Mouse (Mus musculus): ENCODE measurements around the gene Cdrt4. TPM values are rescaled to one million over a fixed set of nuclear protein-coding genes. Genes with fewer than 3 reads are reported as not detected.

The Cdrt4 gene
- total RNA-seq (2022) = not detected

DNA sequence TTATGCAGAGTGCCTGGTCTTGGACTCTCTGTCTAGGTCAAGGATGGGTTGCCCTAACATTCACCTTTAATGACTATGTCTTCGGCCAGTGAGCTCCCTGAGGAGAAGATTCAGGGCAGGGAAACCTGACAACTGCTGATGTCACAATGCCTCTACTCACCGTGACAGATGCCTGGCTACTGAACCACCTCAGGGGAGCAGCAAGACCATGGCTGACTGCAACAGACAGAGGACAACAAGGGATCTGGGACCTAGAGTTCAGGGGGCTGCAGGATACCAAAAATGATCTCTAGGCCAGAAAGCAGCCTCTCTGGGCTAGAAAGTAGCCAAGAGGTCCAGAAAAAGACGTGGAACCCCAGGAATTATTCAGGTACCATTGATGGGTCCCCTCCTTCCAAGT, at the start of gene Cdrt4:
Gene Cdrt4, plus strand, starts transcription at position 182 of the 400 bp plus-strand sequence.
- DNase-seq (ENCODE audit: low spot score in 2 of 2) = no peak

DNA sequence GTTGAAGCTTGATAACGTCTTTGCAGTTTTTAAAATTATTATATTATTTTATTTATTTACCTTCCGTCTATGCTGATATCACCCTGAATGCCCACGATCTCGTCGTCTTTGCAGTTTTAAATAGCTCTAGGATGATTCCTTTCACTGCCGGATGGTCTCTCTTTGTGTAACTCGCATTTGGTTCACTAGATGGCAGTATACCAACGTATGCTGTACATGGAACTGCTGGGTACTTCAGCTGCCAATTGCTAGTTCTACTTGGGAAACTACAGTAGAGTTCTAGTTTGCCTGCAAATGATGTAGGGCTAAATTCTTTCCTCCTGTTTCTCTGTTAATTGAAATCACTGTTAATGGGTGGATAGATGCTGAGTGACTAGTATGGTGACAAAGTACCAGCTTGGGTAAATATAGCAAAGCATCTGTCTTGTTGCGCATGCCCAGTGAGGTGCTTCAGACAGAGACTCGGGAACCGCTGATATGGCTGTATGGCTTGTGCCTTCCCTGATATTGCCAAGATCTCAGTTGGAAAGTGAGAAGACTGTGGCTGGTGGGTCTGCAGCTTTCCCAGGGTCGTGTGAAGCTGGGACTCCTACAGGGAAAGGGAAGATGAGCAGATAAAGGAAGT, 49.2 kb upstream of the Cdrt4 start:
- DNase-seq (ENCODE audit: low spot score in 2 of 2) = peak; percentile 12 to 34

DNA sequence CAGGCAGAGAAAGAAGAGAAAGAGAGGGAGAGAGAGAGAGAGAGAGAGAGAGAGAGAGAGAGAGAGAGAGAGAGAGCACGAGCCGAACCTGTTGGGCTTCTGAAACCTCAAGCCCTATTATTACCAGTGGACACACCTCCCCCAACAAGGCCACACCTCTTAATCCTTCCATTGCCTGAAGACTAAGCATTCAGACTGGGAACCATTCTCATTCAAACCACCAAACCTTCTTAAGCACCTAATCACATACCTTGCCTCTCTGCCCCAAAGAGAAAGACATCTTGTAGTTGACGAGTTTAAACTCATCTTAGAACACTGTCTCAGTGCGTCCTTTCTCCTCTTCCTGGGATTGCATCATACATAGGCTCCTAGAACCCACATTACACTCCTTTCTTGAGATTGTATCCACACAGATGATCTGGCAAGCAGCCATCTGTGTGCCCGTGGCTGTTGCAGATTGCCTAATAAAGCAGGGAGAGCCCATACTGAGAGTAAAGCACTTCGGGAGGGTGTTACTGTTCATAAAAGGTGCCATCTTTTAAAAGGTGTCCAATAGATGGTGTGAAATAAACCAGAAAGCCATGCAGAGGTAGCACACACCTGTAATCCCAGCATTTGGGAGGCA, 47.0 kb upstream of the Cdrt4 start:
- no peak for DNase-seq (ENCODE audit: low spot score in 2 of 2)

DNA sequence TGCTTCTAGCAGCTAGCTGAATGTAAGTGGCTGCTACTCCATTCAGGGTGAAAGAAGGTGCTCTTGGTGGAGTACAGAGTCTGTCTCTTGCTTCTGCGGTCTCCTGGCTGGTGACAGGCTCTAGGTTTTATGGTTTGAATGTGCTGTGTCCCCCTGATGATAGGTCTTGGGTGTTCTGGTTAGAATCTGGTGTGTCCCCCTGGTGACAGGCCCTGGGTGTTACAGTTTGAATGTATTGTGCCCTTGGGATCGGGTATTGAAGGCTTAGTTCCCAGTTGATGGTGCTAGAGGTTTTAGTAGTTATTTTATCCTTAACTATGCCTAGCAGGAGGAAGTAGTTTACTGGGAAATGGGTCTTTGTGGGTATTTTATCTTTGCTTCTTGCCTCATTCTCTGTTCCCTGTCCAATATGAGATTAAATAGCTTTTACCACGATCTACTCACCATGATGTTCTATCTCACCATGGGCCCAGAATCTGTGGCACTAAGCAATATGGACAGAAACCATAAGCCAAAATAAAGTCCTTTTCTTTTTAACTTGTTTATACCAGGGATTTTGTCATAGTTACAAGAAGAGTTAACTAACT, 41.2 kb upstream of the Cdrt4 start:
- DNase-seq (ENCODE audit: low spot score in 2 of 2) = no peak

DNA sequence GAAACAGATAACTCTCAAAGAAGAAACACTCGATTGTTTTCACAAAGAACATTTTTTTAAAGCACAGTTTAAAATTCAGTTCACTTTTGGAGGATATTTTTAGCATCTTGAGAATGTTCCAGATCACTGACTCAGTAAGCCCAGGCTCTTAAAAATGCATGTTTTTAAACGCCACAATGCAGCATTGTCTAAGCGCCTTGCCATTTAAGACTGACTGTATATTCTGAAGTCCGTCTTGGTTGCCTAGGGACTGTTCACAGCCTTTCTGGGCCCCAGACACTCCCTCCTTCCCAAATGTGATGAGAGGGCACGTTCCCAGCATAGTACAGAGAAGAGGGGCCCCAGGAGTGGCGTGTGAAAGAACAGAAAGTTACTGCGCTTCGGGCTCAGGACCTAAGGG, 39.6 kb upstream of the Cdrt4 start:
- DNase-seq (ENCODE audit: low spot score in 2 of 2) = no peak

DNA sequence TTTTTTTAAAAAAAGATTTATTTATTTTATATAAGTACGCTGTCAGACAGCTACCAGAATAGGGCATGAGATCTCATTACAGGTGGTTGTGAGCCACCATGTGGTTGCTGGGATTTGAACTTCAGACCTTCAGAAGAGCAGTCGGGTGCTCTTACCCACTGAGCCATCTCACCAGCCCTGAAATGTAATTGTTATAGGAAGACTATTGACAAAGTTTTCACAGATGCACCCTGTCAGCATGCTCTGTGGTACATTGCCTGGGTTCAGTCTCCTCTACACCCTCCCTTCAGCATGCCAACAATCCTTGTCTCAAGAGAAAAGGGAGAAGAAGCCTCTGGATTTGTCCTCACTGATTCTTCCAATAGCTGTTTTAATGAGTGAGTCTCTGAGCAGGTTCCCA, 37.9 kb upstream of the Cdrt4 start:
- no peak for DNase-seq (ENCODE audit: low spot score in 2 of 2)

DNA sequence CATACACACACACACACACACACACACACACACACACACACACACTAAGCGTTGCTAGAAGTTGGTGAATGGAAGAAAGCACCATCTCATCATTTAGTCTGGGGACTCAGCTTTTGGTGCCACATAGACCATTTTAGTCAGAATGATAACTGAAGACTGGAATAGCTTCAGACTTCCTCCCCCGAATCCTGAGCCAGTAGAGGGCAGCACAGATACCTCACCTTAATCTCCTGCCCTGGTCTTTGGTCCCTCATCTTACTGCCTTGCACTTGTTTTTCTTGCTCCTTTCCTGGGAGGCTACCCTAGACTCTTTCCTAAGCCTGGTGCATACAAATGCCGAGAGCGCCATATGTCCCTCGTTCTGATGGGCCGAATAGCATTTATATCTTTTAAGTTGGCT, 36.5 kb upstream of the Cdrt4 start:
- DNase-seq (ENCODE audit: low spot score in 2 of 2) = no peak

DNA sequence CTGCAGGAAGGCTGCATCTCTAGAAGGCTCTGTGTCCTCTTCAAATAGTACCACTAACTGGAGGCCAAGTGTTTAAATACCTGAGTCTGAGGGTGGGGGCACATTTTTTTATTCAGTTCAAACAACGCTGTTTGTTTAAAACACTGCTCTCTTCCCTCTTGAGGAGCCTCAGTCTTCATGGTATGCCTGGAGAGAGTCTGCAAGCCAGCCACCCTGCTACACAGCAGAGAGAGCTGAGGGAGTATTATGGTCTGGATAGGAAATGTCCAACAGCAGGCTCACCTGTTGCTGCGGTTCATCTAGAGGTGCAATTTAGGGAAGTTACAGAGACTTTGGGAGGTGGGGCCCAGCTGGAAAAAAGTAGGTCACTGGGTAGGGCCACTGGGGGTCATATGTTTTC, 35.5 kb upstream of the Cdrt4 start:
- no peak for DNase-seq (ENCODE audit: low spot score in 2 of 2)

DNA sequence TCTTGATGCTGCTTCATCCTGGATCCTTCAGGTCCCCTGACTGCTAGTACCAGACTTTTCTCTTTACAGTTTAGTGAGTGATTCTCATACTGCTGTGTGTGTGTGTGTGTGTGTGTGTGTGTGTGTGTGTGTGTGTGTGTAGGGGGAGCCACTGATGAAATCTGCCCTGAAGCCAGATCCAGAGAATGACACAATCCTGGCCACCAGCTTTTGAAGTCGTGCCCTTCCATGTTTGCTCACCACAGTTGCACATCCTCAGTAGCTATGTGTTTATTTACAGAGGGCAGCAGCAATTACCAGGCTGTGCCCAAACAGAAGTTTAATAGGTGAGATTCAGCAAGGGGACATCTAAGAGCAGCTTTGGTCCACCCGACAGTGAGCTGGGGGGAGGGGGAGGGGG, 34.2 kb upstream of the Cdrt4 start:
- DNase-seq (ENCODE audit: low spot score in 2 of 2) = no peak

DNA sequence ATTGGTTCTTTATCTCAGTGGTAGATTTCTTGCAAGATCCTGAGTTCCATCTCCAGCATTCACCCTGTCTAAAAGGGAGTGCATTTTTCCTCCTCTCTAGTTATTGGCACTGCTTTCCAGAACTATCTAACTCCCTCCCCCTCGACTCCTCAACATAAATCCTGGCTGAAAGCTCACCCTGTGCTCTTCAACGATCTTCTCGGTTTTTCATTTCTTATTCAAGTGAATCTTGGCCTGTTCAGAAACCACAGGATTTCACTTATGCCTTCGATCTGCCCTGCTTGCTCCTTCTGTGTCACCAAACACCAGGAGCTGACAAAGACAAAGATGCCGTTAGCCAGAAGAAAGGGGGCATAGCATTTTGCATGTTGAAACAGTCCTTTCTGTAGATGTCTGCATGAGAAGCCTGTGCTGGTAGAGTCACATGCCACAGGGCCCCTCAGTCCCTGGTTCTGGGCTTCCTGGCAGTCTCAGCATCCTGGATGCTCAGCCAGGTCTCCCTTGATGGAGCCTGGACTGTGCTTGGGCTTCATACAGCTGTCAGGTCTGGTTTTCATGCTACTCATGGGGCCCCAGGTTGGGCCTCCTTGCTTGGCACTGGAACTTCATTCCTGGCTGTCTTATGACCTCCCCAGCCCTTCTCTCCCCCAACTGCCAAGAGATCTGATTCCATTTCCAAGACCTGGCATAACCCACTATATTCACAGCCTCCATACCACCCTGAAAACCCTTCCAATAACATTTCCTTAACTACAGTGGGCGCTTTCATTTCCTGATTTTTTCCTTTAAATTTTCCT, 30.8 kb upstream of the Cdrt4 start:
- no peak for DNase-seq (ENCODE audit: low spot score in 2 of 2)

DNA sequence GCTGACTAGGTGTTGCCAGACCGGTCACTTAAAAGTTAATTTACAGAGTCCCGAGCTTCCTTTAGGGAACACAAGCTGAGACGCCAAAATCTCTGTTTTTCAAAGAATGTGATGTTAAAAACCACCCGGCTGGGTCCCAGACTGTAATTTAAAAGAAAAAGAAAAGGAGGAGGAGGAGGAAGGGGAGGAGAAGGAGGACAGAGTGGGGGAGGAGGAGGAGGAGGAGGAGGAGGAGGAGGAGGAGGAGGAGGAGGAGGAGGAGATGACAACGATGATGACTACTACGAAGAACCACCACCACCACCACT, 30.3 kb upstream of the Cdrt4 start:
- DNase-seq (ENCODE audit: low spot score in 2 of 2) = no peak

DNA sequence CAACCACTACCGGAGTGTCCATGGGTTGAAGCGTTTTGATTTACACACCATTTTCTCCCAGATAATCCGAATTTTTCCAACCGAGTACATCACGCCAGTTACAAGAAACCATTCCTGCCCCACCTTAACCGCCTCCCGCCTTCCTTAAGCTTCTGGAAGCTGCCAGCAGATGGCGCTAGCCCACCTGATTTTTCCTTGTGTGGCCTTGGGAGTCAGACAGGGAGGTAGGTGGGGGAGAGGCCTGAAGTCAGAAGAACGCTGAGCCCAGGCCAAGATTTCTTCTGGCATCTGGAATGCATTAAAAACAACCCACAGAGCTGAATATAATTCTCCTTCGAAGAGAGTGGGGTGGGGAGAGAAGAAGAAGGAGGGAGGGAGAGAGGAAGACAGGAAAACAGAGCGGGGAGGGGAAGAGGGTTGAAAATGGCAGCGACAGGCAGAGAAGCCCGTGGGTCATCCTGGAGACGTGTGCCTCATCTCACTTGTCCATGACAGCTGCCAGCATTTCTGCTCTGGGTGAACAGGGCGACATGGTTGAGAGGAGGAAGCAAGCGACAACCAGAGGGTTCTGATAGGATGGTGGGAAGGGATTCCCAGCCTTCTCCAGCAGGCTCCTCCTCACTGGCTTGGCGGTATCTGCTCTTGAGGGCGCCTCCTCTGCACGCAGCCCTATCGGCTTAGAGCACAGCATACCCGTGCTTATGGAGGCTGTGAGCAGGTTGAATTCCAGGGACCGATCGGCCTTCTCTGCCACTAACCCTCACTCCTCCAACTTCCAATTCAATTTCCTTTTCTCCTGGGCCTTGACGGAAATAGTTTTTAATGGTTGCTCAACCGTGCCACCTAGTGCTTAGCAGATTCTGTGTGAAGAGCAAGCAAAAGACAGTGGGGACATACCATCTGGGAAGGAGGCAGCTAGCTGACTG, 29.7 kb upstream of the Cdrt4 start:
- peak; percentile 92 to 93 for DNase-seq (ENCODE audit: low spot score in 2 of 2)

DNA sequence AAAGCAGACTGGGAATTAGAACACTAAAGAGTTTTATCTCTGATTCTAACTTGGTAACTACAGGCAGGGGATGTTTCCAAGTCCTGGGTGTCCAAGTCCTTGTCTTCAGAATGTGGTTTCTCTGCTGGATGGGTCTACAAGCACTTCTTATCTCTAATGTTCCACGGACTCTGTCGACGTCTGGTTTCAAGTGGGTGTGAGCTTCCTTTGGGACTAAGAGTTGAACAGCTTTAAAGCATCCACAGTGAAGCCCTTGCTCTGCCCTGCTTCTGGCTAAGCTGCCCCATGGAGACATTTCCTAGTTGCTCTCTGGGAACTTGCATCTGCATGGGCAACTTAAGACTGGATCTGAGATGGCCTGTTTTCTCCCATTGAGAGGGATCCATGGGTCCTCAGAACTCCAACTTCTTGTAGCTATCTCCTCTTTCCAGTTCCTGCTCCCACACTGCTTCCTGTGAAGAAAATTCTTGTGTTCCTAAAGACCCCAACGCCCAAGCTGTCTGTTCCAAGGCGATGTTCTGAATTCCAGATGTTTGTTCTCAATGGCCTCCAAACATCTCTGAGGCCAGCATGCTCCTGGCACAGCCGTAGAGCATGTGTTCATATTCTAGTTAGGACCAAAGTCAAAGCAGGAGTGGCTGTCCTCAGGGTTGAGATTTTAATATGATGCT, 26.8 kb upstream of the Cdrt4 start:
- peak; percentile 34 to 41 for DNase-seq (ENCODE audit: low spot score in 2 of 2)

DNA sequence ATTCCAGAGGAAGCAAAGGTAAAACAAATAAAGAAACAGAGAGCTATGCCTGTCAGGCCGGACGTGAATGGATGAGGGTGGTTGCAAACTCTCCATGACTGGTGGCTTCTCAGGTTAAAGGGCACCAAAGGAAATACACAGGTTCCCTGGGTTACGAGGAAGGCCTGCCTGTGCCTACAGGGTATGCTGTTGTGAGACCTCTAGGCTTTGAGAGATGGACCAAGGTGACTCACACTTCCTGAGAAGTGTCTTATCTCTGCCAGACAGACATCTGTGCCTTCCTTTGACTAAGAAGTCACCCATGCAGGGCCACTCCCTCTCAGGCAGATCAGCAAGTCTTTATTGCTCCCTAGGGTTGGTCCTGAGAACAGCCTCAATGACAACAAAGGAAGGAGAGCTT, 21.2 kb upstream of the Cdrt4 start:
- DNase-seq (ENCODE audit: low spot score in 2 of 2) = no peak

DNA sequence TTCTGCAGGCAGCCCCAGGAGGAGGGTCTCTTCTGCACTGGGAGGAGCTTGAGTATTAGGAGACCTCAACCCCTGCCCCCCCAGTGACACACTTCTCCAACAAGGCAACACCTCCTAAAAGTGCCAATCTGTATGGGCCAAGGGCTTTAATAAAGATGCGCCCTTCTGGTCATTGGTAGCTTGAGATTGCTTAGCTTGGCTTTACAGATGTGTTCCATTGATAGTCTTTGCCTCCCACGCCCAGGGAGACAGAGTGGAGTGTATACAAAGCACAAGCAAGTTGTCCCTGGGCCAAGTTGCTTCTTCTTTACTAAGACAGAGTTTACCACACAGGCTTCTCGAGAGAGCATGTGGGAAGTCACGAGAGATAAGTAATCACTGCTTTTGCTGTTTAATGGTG, 20.4 kb upstream of the Cdrt4 start:
- no peak for DNase-seq (ENCODE audit: low spot score in 2 of 2)

DNA sequence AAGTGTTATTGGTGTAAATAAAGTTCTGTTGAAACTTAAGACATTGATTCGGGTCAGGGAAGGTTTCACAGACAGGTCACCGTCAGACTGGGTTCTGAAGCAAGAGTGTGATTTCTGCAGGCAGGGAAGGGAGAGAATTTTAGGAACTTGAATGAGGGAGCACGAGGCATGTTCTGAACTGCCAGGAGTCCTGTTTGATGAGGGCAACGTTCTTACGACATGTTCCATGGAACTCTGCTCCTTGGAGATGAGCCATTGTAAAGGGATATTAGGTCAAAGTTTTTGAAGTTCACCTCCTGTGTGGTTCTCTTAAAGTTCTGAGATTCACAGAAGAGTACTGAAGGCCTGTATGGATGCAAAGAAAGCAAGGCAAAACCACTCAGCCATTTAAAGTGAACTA, 19.9 kb upstream of the Cdrt4 start:
- DNase-seq (ENCODE audit: low spot score in 2 of 2) = no peak

DNA sequence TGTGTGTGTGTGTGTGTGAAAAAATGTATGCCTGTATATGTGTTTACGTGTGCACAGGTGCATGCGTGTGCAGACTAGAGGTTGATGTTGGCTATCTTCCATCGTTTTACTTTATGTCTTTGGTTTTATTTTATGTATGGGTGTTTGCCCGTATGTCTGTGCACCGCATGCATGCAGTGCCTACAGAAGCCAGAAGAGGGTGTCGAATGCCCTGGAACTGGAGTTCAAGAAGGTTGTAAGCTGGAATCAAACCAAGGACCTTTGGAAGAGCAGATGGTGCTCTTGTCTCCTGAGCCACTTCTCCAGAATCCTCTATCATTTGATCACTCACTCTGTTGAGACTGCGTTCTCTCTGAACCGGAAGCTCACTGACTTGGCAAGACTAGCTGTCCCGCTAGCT, 17.9 kb upstream of the Cdrt4 start:
- DNase-seq (ENCODE audit: low spot score in 2 of 2) = no peak

DNA sequence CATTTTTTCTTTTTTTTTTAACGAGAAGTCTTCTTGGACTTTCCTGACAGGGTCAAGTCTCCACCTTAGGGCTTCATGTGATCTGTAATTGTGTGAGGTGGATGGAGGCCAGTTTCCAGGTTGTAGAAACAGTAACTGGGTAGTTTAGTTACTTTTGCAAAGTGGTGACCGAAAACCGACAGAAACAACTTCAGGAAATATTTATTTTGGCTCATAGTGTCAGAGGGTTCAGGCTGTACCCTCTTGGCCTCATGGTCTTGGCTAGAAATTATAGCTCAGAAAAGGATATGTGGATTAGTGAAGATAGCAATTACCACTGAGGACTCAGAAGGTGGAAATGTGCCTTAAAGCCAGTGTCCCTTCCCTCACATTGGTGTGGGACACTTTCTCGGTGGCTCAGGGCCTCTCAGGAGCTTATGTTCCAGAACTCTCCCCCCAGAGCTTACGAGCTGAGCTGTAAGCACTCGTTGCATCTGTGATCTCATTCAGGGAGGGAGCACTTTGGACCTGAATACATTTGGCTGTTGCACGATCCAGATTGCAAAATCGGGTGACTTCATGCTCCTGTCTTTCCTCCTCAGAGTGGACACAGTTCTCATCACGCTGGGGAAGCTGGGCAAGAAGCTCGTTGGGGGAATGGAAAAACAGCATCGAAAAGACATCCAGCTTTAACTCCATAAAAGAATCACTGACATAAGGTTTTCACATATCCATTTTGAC, 16.0 kb upstream of the Cdrt4 start:
- no peak for DNase-seq (ENCODE audit: low spot score in 2 of 2)

DNA sequence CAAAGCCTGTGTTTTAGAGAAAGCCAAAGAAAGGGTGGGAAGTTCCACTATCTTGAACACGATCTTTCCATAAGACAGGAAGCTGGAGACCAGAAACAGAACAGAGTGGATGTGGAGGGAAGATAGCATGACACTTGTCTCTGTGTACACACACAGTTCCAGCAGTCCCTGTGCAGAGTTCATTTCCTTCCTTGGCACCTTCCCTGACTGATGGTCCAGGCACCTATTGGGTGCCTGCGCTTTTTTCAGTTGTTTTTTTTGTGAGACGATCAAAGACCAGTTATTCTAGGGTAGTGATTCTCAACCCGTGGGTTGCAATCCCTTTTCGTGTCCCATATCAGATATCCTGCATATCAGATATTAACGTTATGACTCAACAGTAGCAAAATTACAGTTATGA, 13.0 kb upstream of the Cdrt4 start:
- no peak for DNase-seq (ENCODE audit: low spot score in 2 of 2)

DNA sequence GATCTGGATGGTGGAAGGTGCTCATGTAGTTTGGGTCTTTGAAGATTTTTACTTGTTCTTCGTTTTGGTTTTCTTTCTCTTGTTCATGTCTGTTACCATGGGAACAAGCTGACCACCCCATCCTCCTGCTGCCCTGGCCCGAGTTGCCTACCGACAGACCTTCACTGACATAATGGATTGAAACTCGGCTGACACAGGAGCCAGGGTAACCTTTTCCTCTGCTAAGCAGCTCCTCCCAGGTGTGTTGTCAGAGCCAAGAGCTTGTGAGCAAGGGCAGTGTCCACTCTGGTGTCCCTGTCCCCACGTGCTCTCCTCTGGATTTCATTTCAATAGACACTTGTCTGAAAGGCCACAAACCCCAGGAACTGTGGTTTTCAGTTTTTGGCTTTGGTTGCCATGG, 12.1 kb upstream of the Cdrt4 start:
- no peak for DNase-seq (ENCODE audit: low spot score in 2 of 2)

All from gastrocnemius, adult 8-10 months (tissue).